Mouse (Mus musculus): ENCODE results near the gene Actl6b. TPM values are rescaled to one million over a fixed set of nuclear protein-coding genes. Genes with fewer than 3 reads are reported as not detected.

Gene Actl6b
- total RNA-seq, 2 experiments from 2014 or later, result not detected

GRCm38 (mm10) chr5:137528247-137528968, 24.9 kb upstream of the Actl6b start:
- no peak for DNase-seq
- intact Hi-C loops (cut with DNase I), result no loop called here

- intact Hi-C loops (cut with DNase I), result no loop called here
- DNase-seq, result no peak
These were observed 23.9 kb upstream of the Actl6b start for GRCm38 (mm10) chr5:137529221-137529995.

DNA sequence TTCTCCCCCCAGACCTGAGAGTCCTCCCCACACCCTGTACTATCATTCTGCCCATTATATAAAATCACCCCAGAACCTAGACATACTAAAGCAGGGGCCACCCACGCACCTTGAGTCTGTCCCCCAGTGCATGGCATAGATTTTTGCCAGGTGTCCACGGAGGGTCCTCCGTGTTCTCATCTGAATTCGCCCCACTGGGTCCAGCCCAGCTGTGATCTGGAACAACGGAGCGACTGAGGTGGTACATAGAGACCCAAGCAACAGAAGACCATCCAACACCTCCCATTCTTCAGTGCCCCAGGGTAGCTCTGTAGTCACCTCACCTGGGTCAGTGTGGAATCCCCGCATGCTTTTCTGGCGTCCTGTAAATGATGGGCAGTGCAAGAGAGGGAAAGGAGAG, 23.2 kb upstream of the Actl6b start:
- no peak for DNase-seq
- intact Hi-C loops (cut with DNase I), result loop anchor here (5.0 kb wide), 3 partner anchors 97 to 217 kb away; partner anchors contain the start of genes Fbxo24, Gm20605, Lrch4 and Tsc22d4

- intact Hi-C loops (cut with DNase I), result loop anchor here (5.0 kb wide), 3 partner anchors 96 to 216 kb away; partner anchors contain the start of genes Fbxo24, Gm20605, Lrch4 and Tsc22d4
- peak; percentile 83 to 84 for DNase-seq
These were observed 22.5 kb upstream of the Actl6b start for GRCm38 (mm10) chr5:137530588-137531413.

DNA sequence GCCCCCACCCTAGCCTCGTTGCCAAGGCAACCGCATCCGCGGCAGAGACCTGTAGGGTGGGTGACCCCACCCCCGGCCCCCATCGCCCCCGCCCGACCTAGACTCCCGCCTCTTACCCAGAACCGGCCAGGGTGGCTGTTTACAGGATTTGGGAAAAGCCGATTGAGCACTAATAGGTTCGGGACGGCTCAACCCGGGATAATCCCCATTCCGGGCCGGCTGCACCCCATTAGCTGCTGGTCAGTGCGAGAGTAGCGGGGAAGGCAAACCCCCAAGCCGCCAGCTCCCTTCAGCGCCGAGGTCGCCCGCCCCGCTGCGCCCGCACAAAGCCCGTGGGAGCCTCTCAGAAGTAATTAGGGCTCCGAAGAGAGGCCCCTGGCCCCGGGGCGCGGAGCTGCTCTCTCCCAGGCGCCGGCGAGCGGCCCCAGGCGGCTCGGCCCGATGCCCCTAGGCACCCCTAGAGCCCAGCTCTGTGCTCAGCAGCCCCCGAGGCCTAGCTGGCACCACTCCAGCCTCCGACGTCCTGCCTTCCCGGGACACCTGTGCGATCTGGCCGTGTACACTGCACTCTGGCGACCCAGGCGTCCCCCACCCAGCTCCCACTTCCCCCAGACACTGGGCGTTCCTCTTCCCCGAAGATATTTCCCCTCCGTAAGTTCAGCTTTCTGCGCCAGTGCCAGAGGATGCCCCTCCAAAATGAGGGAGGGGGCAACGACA, 21.7 kb upstream of the Actl6b start:
- intact Hi-C loops (cut with DNase I), result loop anchor here (5.0 kb wide), 3 partner anchors 96 to 216 kb away; partner anchors contain the start of genes Fbxo24, Gm20605, Lrch4 and Tsc22d4
- peak; percentile 75 to 76 for DNase-seq

DNA sequence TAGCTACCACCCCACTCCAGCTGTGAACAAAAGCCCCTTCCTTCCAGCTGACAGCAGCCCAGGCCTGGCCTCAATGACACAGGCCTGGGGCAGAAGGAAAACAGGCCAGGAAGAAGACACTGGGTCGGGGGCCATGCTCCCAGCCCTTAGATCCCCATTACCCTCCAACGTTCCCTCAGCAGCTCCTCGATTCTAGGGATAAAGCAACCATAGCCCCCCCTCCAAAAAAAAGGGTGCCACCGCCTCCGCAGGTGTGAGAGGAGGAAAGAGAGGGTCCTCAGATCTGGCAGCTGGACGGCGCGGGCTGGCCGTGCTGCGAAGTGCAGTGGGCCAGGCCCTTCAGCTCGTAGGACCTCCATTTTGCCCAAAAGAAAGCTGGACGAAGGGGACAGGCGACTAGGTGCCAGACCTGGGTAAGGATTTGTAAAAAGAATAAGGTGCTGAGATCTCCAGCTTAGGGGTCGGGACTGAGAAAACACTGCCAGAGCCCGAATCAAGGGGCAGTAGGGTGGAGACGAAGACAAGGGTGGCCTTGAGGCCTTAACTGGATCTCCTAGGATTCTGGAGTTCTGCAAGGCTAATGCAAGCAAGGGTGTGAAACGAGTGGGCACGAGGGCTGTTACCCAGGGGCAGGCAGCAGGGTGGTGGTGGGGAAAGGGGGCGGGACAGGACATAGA, 21.0 kb upstream of the Actl6b start:
- intact Hi-C loops (cut with DNase I), result loop anchor here (5.0 kb wide), 3 partner anchors 95 to 215 kb away; partner anchors contain the start of genes Fbxo24, Gm20605, Lrch4 and Tsc22d4
- peak; percentile 51 to 64 for DNase-seq

DNA sequence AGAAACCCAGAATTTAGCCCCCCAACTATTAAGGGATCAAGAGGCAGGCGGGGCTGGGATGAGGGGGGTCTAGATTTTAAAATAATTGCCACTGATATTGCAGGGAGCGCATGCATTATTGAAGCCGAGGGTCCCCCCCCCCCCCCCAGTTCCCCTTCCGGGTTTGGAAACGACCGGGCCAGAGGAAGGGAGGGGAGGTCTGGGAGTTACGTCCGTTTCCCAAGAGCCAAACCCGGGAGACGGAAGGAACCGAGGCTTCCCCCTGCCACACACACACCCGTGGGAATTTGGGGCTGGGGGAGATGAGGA, 20.6 kb upstream of the Actl6b start:
- intact Hi-C loops (cut with DNase I), result loop anchor here (5.0 kb wide), 3 partner anchors 95 to 215 kb away; partner anchors contain the start of genes Fbxo24, Gm20605, Lrch4 and Tsc22d4
- no peak for DNase-seq

- DNase-seq, result peak; percentile 99
- intact Hi-C loops (cut with DNase I), result loop anchor here (5.0 kb wide), 3 partner anchors 94 to 214 kb away; partner anchors contain the start of genes Fbxo24, Gm20605, Lrch4 and Tsc22d4
These were observed 20.0 kb upstream of the Actl6b start, which contains the start of the genes Epo and Gnb2 for GRCm38 (mm10) chr5:137533117-137533827. Gene Epo, minus strand, starts transcription at chr5:137533242. Gene Gnb2, minus strand, starts transcription at chr5:137533510.

- no peak for DNase-seq
- intact Hi-C loops (cut with DNase I), result loop anchor here (1.0 to 5.0 kb wide), 5 partner anchors 53 to 213 kb away; partner anchors contain the start of genes Fbxo24, Gm20605, Lrch4 and Tsc22d4
These were observed 18.6 kb upstream of the Actl6b start for GRCm38 (mm10) chr5:137534762-137535161.

GRCm38 (mm10) chr5:137535318-137535717, 18.0 kb upstream of the Actl6b start:
- intact Hi-C loops (cut with DNase I), result loop anchor here (5.0 kb wide), 1 partner anchor 52 kb away; no protein-coding TSS in a partner anchor
- no peak for DNase-seq

DNA sequence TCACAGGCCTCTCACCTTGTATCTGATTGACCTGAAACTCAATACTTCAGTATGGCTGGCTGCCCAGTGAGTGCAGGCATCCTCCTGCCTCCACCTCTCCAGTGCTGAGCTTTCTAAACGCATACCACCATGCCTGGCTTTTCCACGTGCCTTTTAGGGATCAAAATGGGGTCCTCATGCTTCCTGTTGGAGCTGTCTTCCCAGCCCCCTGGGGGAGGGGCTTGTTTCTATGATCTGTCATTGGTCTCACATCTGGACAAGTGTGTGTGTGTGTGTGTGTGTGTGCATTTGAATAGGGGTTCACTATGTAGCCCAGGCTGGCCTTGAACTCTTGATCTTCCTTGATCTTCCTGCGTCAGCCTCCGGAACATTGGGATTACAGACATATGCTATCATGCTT, 15.9 kb upstream of the Actl6b start:
- intact Hi-C loops (cut with DNase I), result loop anchor here (5.0 kb wide), 1 partner anchor 50 kb away; no protein-coding TSS in a partner anchor
- DNase-seq, result no peak

GRCm38 (mm10) chr5:137539291-137539801, 14.0 kb upstream of the Actl6b start:
- intact Hi-C loops (cut with DNase I), result loop anchor here (5.0 kb wide), 1 partner anchor 48 kb away; no protein-coding TSS in a partner anchor
- DNase-seq, result peak in 1 of 2 experiments; percentile 29

DNA sequence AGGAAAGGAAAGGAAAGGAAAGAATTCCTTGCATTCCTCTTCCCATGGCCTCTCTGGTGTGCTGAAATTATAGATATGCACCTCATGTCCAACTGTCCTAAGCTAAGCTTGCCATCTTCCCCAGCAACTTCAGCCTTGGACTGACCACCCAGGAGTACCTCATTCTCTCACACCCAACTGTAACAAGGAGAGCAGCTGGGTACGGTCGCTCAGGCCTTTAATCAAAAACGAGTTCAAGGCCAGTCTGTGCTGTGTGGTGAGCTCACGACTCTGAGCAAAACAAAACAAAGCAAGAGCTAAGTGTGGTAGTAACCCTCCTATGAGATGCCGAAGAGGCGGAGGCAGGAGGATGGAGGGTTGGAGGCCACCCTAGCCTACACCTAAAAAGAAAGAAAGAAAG, 12.3 kb upstream of the Actl6b start:
- intact Hi-C loops (cut with DNase I), result no loop called here
- no peak for DNase-seq

- intact Hi-C loops (cut with DNase I), result no loop called here
- DNase-seq, result no peak
These were observed 11.4 kb upstream of the Actl6b start for GRCm38 (mm10) chr5:137541768-137542540.

DNA sequence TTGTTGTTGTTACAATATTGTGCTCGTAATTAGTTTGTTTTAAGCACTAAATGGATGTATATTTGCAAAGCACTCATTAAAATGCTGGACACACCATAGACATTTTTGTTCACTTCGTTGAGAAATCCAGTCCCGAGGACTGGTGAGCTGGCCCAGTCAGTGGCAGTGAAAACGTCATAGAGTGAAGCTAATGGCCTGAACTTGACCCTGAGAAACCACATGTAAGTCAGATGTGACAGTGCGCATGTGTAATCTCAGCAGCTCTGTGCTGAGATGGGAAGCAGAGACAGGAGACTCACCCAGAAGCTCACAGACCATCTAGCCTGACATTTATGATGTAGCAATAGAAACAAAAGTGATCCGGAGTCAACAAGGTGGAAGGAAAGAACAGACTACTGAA, 8.4 kb upstream of the Actl6b start:
- intact Hi-C loops (cut with DNase I), result no loop called here
- DNase-seq, result no peak

GRCm38 (mm10) chr5:137545596-137545995, 7.7 kb upstream of the Actl6b start:
- intact Hi-C loops (cut with DNase I), result no loop called here
- DNase-seq, result no peak

GRCm38 (mm10) chr5:137549840-137550239, 3.5 kb upstream of the Actl6b start:
- DNase-seq, result no peak
- intact Hi-C loops (cut with DNase I), result no loop called here

Data from heart, postnatal 10 days (tissue).